Mouse (Mus musculus) heart, adult 9 months (tissue): ENCODE results near the gene Rnase10.
A peak's percentile ranks its signal among the peaks of the same experiment; 100 is the strongest.
"Not testable (repeated sequence)": the region's sequence is repeated elsewhere in the genome, so short reads cannot be mapped to it uniquely, and the experiment has no call there.

Source experiments
- DNase-seq, 2 experiments: peaks; one replicate each; pipeline ENCODE4 v3.0.0; 2022; ENCODE audit warnings: low spot score in 2 of 2

The Rnase10 gene

GRCm38 (mm10) chr14:51009572-51009971, 2.0 kb downstream of the Rnase10 start:
- DNase-seq, result no peak

GRCm38 (mm10) chr14:51014724-51015123, 7.2 kb downstream of the Rnase10 start:
- not testable (repeated sequence) for DNase-seq

- DNase-seq, result no peak
Measured at GRCm38 (mm10) chr14:51015780-51016179, 8.2 kb downstream of the Rnase10 start.

GRCm38 (mm10) chr14:51017256-51017655, 9.7 kb downstream of the Rnase10 start:
- peak; percentile 58 to 63 for DNase-seq

GRCm38 (mm10) chr14:51023457-51023856, 15.9 kb downstream of the Rnase10 start:
- DNase-seq, result no peak

GRCm38 (mm10) chr14:51024820-51025219, 17.3 kb downstream of the Rnase10 start:
- no peak for DNase-seq

GRCm38 (mm10) chr14:51026391-51027133, 19.0 kb downstream of the Rnase10 start:
- DNase-seq, result peak; percentile 21 to 66

- DNase-seq, result no peak
Measured at GRCm38 (mm10) chr14:51027387-51028155, 20.0 kb downstream of the Rnase10 start.

- no peak for DNase-seq
Measured at GRCm38 (mm10) chr14:51035206-51035605, 27.7 kb downstream of the Rnase10 start.

- DNase-seq, result no peak
Measured at GRCm38 (mm10) chr14:51036214-51036613, 28.7 kb downstream of the Rnase10 start.

GRCm38 (mm10) chr14:51041769-51042168, 34.2 kb downstream of the Rnase10 start, which contains the start of gene Rnase9:
Gene Rnase9, minus strand, starts transcription at chr14:51041869.
- DNase-seq, result no peak

- no peak for DNase-seq
Measured at GRCm38 (mm10) chr14:51047846-51048245, 40.3 kb downstream of the Rnase10 start.

GRCm38 (mm10) chr14:51050063-51050462, 42.5 kb downstream of the Rnase10 start, which contains the start of gene Rnase11:
Gene Rnase11, minus strand, starts transcription at chr14:51050163.
- no peak for DNase-seq

- DNase-seq, result no peak
Measured at GRCm38 (mm10) chr14:51051941-51052340, 44.4 kb downstream of the Rnase10 start.

GRCm38 (mm10) chr14:51053176-51053575, 45.6 kb downstream of the Rnase10 start:
- no peak for DNase-seq

GRCm38 (mm10) chr14:51054243-51055237, 47.0 kb downstream of the Rnase10 start:
- no peak for DNase-seq

- no peak for DNase-seq
Measured at GRCm38 (mm10) chr14:51057401-51057831, 49.9 kb downstream of the Rnase10 start, which contains the start of gene Rnase12. Gene Rnase12, minus strand, starts transcription at chr14:51057661.
